Mouse (Mus musculus) E14TG2a.4 (cell line): ENCODE measurements around the gene Rnf150.

Experiments
- H3K27me3 ChIP-seq: 2 replicates; pipeline ENCODE4 v1.6.1; 2014; ENCODE audit warnings: low read length, control low read depth; ENCODE audit not compliant: insufficient read depth
- H3K36me3 ChIP-seq: 2 replicates; pipeline ENCODE4 v1.6.1; 2014; ENCODE audit warnings: low read length, control low read depth; ENCODE audit not compliant: insufficient read depth
- H3K4me1 ChIP-seq: replicated peaks from 2 replicates; pipeline ENCODE4 v1.6.1; 2014; ENCODE audit warnings: low read depth, low read length, control low read depth
- H3K4me3 ChIP-seq: replicated peaks from 2 replicates; pipeline ENCODE4 v1.5.1; 2014; ENCODE audit warnings: mild to moderate bottlenecking, low read length
- H3K9me3 ChIP-seq: 2 replicates; pipeline ENCODE4 v1.6.1; 2014; ENCODE audit warnings: low read length, control low read depth
- CTCF ChIP-seq: conservative IDR thresholded peaks from 2 replicates; pipeline ENCODE4 v1.5.1; 2014; ENCODE audit warnings: low read length
- NANOG ChIP-seq: IDR thresholded peaks from 2 replicates; pipeline ENCODE4 v1.6.1; 2014; ENCODE audit warnings: borderline replicate concordance, low read length, mixed read lengths
- POU5F1 ChIP-seq: IDR thresholded peaks from 2 replicates; pipeline ENCODE4 v1.6.1; 2014; ENCODE audit warnings: low read length, borderline replicate concordance

Gene Rnf150

GRCm38 (mm10) chr8:82897628-82898458, 34.7 kb downstream of the Rnf150 start:
- Histone ChIP-seq H3K27me3 (no peaks in the 10 kb centered on the region), H3K4me1 (no peaks in the 10 kb centered on the region), H3K36me3 (no peaks in the 10 kb centered on the region), H3K4me3 (no peak overlapping the region), H3K9me3 (no peaks in the 10 kb centered on the region)
- TF ChIP-seq NANOG (no peak), CTCF (no peak), POU5F1 (no peak)

- TF ChIP-seq NANOG (no peak), POU5F1 (no peak), CTCF (no peak)
- no peaks in the 10 kb centered on the region for H3K4me1 ChIP-seq
- no peaks in the 10 kb centered on the region for H3K27me3 ChIP-seq
- H3K36me3 ChIP-seq, result no peaks in the 10 kb centered on the region
- no peak overlapping the region for H3K4me3 ChIP-seq
- no peaks in the 10 kb centered on the region for H3K9me3 ChIP-seq
These were observed 35.3 kb downstream of the Rnf150 start for GRCm38 (mm10) chr8:82898459-82898841.

GRCm38 (mm10) chr8:82900958-82901357, 37.8 kb downstream of the Rnf150 start:
- no peak overlapping the region for H3K4me3 ChIP-seq
- no peaks in the 10 kb centered on the region for H3K4me1 ChIP-seq
- H3K27me3 ChIP-seq, result no peaks in the 10 kb centered on the region
- no peaks in the 10 kb centered on the region for H3K9me3 ChIP-seq
- H3K36me3 ChIP-seq, result no peaks in the 10 kb centered on the region
- no peak for TF ChIP-seq CTCF
- no peak for TF ChIP-seq POU5F1
- no peak for TF ChIP-seq NANOG

- H3K9me3 ChIP-seq, result no peaks in the 10 kb centered on the region
- H3K27me3 ChIP-seq, result no peaks in the 10 kb centered on the region
- TF ChIP-seq NANOG, result no peak
- TF ChIP-seq CTCF, result no peak
- TF ChIP-seq POU5F1, result no peak
- H3K4me1 ChIP-seq, result no peaks in the 10 kb centered on the region
- H3K36me3 ChIP-seq, result no peaks in the 10 kb centered on the region
- H3K4me3 ChIP-seq, result no peak overlapping the region
These were observed 38.5 kb downstream of the Rnf150 start for GRCm38 (mm10) chr8:82901549-82902138.

GRCm38 (mm10) chr8:82903497-82903896, 40.3 kb downstream of the Rnf150 start:
- no peaks in the 10 kb centered on the region for H3K9me3 ChIP-seq
- H3K27me3 ChIP-seq, result no peaks in the 10 kb centered on the region
- no peaks in the 10 kb centered on the region for H3K4me1 ChIP-seq
- no peak overlapping the region for H3K4me3 ChIP-seq
- TF ChIP-seq POU5F1, result no peak
- no peak for TF ChIP-seq NANOG
- TF ChIP-seq CTCF, result no peak
- H3K36me3 ChIP-seq, result no peaks in the 10 kb centered on the region

- TF ChIP-seq POU5F1 (no peak), CTCF (no peak), NANOG (no peak)
- no peak overlapping the region for H3K4me3 ChIP-seq
- no peaks in the 10 kb centered on the region for H3K27me3 ChIP-seq
- no peaks in the 10 kb centered on the region for H3K36me3 ChIP-seq
- no peaks in the 10 kb centered on the region for H3K9me3 ChIP-seq
- no peaks in the 10 kb centered on the region for H3K4me1 ChIP-seq
These were observed 44.1 kb downstream of the Rnf150 start for GRCm38 (mm10) chr8:82907271-82907670.

- Histone ChIP-seq H3K27me3 (no peaks in the 10 kb centered on the region), H3K36me3 (no peaks in the 10 kb centered on the region), H3K4me3 (no peak overlapping the region), H3K4me1 (no peaks in the 10 kb centered on the region), H3K9me3 (no peaks in the 10 kb centered on the region)
- TF ChIP-seq POU5F1, result no peak
- no peak for TF ChIP-seq NANOG
- TF ChIP-seq CTCF, result no peak
These were observed 48.3 kb downstream of the Rnf150 start for GRCm38 (mm10) chr8:82911436-82911835.

- no peak for TF ChIP-seq POU5F1
- no peaks in the 10 kb centered on the region for H3K27me3 ChIP-seq
- no peaks in the 10 kb centered on the region for H3K36me3 ChIP-seq
- H3K4me3 ChIP-seq, result no peak overlapping the region
- no peaks in the 10 kb centered on the region for H3K9me3 ChIP-seq
- H3K4me1 ChIP-seq, result no peaks in the 10 kb centered on the region
These were observed 49.1 kb downstream of the Rnf150 start for GRCm38 (mm10) chr8:82912282-82912681.
